Mouse (Mus musculus) brain, embryonic 18.5 days (tissue): Measurements from ENCODE around the gene Metrn.

Source experiments
- DNase-seq: peaks from one replicate; pipeline ENCODE4 v3.0.0-alpha.2; 2012; ENCODE audit warnings: low read depth, low spot score

Metrn gene

DNA sequence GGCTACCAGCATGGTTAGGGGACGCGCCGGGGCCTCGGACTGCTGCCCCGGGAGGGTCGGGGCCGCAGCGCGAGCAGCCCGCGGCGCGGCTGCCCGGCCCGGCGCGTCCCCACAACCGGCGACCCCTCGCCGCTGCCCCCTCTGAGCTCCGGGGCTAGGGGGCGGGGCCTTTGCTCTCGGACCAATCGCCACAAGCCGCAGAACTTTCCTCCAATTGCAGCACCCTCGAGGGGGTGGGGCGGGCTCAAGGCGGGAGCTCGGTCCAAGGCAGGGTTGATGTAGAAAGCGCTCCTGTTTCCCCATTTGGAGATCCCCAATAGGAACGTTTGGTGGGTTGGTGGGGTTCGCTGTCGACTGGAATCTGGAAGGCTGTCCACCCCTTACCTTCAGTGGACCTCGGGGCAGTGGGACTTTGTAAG, at the start of gene Metrn:
Metrn (minus strand) TSS at position 186 of the 419 bp plus-strand sequence.
- DNase-seq = no peak

- DNase-seq = peak; percentile 75
Observed at GRCm38 (mm10) chr17:25844396-25844901, 47.5 kb upstream of the Metrn start, which contains the start of gene Rhot2. Gene Rhot2, minus strand, starts transcription at chr17:25844851.

GRCm38 (mm10) chr17:25843636-25844395, 46.9 kb upstream of the Metrn start:
- no peak for DNase-seq

DNA sequence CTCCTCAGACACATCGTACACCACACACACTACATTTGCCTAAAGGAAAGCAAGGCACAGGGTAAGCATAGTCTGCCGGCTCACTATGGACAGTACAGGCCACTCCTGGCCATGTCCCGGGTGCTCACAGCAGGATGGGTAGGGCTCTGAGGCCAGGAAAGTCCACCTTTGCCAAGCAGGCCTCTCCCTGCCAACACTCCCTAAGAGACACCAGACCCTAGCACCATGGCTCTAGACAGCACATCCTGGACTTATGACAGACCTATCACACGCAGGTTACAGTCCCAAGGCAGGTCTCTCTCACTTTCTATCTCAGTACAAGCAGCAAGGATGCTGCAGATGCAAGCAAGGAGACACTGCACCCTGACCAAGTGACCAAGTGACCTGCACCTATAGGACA, 46.2 kb upstream of the Metrn start:
- no peak for DNase-seq

DNA sequence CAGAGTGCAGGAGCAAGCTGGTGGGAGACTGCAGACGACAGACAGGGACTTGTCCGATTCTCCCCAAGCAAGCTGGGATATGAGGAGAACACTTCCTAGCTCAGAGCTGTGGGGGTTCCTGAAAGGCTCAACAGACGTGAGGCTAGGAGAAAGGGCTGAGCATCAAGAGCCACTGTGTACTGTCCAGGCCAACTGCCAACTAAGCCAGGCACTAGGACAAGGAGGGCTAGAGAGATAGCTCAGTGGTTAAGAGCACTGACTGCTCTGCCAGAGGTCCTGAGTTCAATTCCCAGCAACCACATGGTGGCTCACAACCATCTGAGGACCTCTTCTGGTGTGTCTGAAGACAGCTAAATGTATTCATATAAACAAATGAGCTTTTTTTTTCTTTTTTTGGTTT, 45.6 kb upstream of the Metrn start:
- DNase-seq = no peak

- no peak for DNase-seq
Observed at GRCm38 (mm10) chr17:25841117-25841880, 44.4 kb upstream of the Metrn start, which contains the start of gene Gm20683. Gene Gm20683, minus strand, starts transcription at chr17:25841763.

DNA sequence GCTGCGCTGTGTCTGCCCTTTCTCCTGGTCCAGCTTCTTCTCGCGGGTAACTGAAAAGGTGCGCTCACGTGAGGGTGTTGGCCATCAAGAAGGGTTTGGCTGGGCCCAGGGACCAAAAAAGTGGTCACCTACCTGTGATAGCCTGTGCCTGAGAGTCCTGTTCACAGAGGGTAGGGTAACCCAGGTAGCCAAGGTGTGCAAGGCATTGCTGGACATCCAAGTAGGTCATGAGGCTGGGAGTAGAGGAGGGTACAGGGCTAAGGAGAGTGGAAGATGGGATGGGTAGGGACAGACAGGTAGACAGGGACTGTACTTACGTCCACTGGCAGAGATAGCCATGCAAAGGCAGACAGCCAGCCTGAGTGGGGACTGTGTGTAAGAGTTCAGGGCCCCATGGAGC, 43.6 kb upstream of the Metrn start:
- DNase-seq = no peak

DNA sequence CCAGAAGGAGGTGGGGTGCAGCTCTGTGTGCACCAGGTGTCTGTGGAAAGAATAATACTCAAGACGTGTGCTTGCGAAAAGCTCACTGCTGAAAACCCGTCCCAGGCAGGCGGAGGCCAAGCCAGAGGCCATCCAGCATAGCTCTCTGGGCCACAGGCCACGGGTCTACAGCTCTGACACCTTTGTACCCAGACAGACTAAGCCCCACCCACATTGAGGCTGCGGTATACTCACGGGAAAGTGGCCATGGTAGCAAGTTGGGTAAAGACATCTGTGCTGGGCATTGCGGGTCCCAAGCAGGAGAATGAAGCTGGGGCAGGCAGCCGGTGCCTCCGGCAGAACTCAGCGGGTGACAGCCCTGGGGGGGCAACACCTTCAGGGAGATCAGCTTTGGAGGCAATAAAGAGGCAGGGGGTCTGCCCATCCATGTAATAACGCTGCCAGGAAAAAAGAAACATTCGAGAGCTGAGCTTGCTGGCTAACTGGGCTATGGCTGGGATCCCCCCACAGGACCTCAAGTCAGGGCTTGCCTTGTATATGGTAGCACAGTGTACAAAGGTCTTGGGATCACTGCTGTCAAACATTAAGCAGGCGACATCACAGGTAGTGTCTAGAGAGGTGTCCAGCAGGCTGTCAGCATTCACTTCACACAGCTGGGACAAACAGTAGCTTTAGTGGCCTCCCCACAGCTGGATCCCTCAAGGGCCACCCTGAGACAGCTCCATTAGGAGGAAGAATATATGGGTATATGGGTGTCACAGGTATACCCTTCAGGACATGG, 42.7 kb upstream of the Metrn start:
- DNase-seq = no peak

DNA sequence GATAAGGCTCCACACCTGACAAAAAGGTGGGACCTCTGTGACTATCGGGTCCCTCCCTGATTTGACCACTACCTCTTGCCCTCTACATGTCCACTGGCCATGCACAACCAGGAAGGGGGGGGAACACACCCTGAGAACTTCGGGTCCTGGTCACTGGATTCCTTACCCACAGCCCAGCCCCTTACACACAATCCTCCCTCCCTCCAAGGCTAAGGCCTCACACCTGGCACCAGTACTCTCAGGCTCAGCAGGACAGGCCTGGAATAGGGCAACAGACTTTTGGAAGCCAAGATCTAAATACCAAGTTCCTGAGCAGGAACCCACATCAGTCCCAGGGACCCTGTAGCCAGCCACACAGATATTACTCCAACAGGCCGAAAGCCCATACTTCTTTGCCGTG, 42.0 kb upstream of the Metrn start:
- DNase-seq = no peak

DNA sequence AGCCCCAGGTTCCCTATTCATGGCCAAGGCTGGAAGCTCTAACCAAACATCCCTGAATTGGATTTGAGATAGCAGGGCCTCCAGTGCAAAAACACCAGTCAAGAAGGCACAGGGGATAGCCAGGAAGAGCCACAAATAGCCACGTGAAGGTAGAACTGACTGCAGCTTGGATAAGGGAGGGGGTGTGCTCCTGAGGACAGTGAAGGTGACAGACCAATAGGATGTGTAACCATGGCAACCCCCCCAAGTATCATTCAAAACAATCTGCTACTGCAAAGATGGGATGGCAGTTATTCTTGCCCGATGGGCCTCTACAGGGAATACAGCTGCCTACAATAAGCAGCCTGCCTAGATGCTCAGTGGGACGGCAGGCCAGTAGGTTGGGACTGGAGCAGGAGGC, 40.6 kb upstream of the Metrn start:
- no peak for DNase-seq

DNA sequence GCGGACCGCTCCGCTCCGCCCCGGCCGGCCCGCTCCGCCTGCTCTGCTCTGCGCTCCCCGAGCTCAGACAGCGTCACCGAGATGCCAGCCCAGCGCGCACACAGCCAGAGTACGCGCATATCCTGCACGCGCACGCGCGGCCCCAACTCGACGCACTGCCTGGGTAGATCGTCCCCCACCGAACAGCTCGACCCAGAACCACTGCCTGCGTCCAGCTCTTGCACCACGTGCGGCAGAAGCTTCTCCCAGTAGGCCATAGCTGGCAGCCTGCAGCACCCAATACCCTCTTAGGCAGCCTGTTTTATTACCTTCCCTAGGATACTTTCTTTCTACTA, 40.1 kb upstream of the Metrn start, which contains the start of gene Rhbdl1:
Rhbdl1 (minus strand) TSS at position 220 of the 335 bp plus-strand sequence.
- no peak for DNase-seq

- DNase-seq = no peak
Observed at GRCm38 (mm10) chr17:25836397-25837075, 39.6 kb upstream of the Metrn start.

DNA sequence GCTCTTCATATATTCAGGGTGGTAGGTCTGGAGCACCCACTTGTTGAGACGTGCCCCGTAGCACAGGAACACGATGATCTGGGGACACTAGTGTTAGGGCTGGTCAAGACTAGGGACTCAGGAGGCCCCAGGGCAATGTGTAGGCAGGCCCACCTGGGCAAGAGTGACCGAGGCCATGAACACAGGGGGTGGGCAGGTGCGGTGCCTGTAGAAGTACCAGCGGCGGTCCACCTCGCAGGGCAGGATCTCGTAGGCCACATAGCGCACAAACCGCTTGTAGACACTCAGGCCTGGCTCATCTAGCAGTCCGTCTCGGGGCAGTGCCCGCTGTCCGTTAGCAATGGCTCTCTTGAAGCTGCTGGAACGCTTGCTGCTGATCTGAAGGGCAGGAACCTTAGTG, 38.9 kb upstream of the Metrn start:
- DNase-seq = no peak

DNA sequence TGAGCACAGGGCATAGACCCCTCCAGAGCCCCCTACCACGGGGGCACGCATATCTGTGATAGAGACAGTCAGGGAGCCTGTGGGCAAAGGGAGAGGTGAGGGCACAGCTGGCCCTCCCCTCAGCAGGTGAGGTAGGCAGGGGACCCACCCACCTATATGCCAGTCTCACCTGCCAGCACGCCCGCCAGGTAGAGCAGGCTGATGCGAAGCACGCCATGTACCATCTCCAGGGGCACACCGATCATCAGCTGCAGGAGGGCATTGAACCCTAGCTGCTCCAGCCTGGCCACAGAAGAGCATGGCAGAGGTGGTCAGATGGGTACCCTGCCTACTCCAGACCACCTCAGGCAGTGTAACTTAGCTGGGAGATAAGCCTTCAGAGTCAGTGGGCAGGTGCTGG, 38.4 kb upstream of the Metrn start:
- DNase-seq = no peak

GRCm38 (mm10) chr17:25834595-25835222, 37.8 kb upstream of the Metrn start:
- DNase-seq = no peak

- DNase-seq = no peak
Observed at GRCm38 (mm10) chr17:25833961-25834594, 37.1 kb upstream of the Metrn start.

- peak; percentile 70 for DNase-seq
Observed at GRCm38 (mm10) chr17:25833291-25833663, 36.3 kb upstream of the Metrn start, which contains the start of gene Stub1. Gene Stub1, minus strand, starts transcription at chr17:25833404.

DNA sequence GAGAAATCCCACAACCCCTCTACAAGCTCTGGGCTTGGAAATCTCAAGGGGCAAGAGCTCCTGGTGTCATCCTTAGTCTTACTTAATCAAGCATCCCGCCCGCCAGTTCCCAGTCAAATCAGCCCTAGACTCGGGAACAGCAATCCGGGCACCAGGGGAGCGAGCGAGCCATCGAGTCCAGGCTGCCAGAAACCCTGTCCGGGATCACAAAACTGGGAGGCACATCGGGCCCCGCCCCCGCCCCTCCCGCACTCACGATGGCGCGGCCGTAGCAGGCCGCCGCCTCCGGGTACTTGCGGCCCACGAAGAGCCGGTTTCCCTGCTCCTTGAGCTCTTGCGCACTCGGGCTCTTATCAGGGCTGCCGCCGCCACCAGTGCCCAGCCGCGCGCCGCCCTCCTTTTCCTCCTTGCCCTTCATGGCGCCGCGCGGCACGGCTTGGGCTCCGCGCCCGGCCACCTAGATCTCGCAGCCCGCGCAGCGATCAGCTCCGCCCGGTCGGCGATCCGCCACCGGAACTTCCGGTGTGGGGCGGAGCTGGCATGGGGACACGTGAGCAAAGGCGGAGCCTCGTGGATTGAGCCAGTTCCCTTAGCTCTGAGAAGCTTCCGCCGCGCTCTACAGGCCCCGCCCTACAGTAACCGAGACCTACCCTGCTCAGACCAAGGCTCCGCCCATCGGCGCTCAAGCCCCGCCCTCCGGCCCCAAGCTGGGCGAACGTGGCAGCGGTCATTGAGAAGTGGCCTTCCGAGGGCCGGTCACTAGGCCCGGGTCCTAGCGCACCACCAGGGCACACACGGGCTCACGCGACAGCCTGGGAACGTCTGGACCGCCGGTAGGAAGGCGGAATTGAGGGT, 35.7 kb upstream of the Metrn start:
- peak; percentile 95 for DNase-seq
